Mouse (Mus musculus): Measurements from ENCODE around the gene Thbs3. TPM values are rescaled to one million over a fixed set of nuclear protein-coding genes. Genes with fewer than 3 reads are reported as not detected.

Gene Thbs3
- polyA plus RNA-seq, 1 experiment from 2014 or later, result 1.5 TPM

DNA sequence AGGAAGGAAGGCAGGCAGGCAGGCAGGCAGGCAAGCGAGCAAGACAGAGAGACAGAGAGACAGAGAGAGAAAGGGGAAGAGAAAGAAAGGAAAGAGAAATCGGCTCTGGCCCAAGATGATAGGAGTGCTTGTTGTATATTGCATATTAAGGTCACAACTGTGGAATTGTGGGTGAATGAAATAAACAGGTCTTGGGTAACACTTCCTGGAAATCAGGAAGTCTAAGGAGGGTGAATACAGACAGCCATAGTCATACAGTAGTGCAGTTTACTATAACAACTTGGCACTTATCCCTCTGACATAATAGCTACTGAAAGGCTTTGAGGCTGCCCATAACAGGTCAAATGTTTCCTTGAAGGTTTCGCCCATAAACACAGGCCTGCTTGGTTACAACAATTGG lies 15.1 kb upstream of the Thbs3 start:
- Histone ChIP-seq H3K4me1 (replicated peaks) (peaks cover 33% of the 10 kb centered on the region), H3K4me3 (replicated peaks) (no peak overlapping the region), H3K36me3 (0 out of 2 replicates have a peak, but pooled peaks cover 6% of the 10 kb centered on the region), H3K9ac (no peak overlapping the region), H3K27me3 (peaks cover 14% of the 10 kb centered on the region; the same call in 1 of the 2 replicates), H3K9me3 (replicated peaks) (no peaks in the 10 kb centered on the region), H3K4me2 (no peak overlapping the region), H3K27ac (no peak overlapping the region)
- ATAC-seq (ENCODE audit: low read depth) (no peak), DNase-seq (no peak)
- 41% methylated on average over 3 of the region's 3 CpGs for whole genome bisulfite sequencing (ENCODE audit: insufficient replicate concordance)

DNA sequence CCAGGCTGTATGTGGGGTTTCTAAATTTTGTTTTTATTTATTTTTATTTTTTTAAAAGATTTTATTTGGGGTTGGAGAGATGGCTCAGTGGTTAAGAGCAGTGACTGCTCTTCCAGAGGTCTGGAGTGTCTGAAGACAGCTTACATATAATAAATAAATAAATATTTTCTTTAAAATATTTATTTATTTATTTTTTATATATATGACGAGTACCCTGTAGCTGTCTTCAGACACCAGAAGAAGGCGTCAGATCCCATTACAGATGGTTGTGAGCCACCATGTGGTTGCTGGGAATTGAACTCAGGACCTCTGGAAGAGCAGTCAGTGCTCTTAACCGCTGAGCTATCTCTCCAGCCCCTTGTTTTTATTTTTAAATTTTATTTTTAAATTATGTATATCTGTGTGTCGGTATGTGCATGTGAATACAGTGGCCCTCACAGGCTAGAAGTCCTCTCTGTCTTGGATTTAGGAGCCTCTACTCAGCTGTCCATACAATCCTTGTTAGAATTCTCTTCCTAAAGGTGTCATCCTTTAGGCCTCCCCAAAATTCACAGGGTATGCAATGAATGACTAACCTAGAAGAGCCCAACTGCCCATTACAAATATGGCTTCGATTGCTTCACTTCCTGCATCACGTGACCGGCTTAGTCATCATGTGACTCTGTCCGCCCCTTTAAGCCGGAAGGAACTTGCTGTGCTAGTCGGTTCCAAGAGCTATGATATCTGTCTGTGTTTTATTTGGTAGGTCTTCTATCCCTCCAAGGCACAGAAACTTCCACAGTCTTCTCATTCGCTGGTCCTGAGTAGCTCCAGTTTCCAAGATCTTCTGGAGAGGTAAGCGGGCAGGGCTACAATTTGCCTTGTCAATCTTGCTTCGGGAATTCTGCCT lies 12.5 kb upstream of the Thbs3 start, which contains the start of gene Gba:
Gene Gba (plus strand): TSS at position 676 of the 889 bp plus-strand sequence.
- H3K4me2 ChIP-seq, result peak within 1 kb of the TSS; percentile 81
- H3K27me3 ChIP-seq, result 0 out of 2 replicates have a peak, but pooled peaks cover 6% of the 10 kb centered on the region
- DNase-seq, result peak; percentile 79
- H3K4me1 ChIP-seq (replicated peaks), result peaks cover 12% of the 10 kb centered on the region
- 20% methylated on average over 13 of the region's 13 CpGs for WGBS (ENCODE audit: insufficient replicate concordance)
- peak within 1 kb of the TSS; percentile 60 for H3K27ac ChIP-seq
- H3K9me3 ChIP-seq (replicated peaks), result no peaks in the 10 kb centered on the region
- peak within 1 kb of the TSS; percentile 75 for H3K9ac ChIP-seq
- peak within 1 kb of the TSS; percentile 69 for H3K4me3 ChIP-seq (replicated peaks)
- peaks cover 28% of the 10 kb centered on the region for H3K36me3 ChIP-seq
- ATAC-seq (ENCODE audit: low read depth), result peak; percentile 81

DNA sequence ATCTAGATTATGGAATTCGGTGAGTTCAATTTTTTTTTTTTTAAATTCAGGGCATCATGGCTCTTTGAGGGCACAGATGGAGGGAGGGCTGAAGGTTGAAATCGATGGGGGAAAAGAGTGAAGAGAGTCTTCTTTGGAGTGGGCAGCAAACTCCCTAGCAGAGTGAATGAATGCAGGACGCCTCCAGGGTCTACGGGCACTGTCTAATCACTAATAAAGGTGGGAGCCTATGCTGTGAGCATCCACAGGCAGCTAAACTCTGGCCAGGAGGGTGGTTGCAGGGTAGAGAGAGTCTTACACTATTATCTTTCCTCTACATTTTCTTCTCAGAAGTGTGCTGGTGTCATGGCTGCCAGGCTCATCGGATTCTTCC lies 11.9 kb upstream of the Thbs3 start:
- DNase-seq (no peak), ATAC-seq (ENCODE audit: low read depth) (peak; percentile 30; the same call in 1 of the 2 replicates)
- Histone ChIP-seq H3K4me3 (replicated peaks) (peak overlapping the region; percentile 69), H3K27me3 (0 out of 2 replicates have a peak, but pooled peaks cover 2% of the 10 kb centered on the region), H3K4me2 (peak overlapping the region; percentile 81), H3K36me3 (peaks cover 34% of the 10 kb centered on the region), H3K4me1 (replicated peaks) (peaks cover 12% of the 10 kb centered on the region), H3K9me3 (replicated peaks) (no peaks in the 10 kb centered on the region), H3K9ac (peak overlapping the region; percentile 75), H3K27ac (peak overlapping the region; percentile 60)
- WGBS (ENCODE audit: insufficient replicate concordance), result 26% methylated on average over 5 of the region's 5 CpGs

DNA sequence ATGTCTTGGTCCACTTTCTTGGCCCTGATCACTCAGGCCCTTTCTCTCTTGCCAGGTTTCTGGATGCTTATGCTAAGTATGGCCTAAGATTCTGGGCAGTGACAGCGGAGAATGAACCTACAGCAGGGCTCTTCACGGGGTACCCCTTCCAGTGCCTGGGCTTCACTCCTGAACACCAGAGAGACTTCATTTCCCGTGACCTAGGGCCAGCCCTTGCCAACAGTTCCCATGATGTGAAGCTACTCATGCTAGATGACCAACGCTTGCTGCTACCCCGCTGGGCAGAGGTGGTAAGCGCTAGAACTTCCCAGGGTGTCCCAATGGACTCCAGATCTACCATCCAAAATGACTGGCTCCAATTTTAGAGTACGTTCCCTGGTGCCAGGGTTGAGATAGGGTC lies 8.9 kb upstream of the Thbs3 start:
- H3K36me3 ChIP-seq, result peaks cover 64% of the 10 kb centered on the region
- no peak for ATAC-seq (ENCODE audit: low read depth)
- no peak for DNase-seq

DNA sequence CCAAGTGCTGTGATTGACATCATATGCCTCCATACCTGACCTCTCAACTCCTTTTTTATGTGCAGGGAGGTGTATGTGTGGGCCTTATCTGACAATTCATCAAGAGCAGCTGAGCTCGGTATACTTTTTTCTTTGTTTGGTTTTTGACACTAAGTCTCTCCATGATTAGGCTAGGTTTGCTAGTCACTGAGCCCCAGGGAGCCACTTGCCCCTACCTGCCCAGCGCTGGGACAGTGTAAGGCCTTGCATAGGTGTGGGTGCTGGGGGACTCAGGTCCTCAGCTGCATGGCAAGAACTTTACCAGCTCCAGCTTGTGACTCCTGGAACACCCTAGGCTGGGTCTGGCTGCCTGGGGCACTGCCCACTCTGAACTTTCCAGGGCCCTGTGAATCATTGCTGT lies 8.3 kb upstream of the Thbs3 start:
- Histone ChIP-seq H3K36me3 (peaks cover 64% of the 10 kb centered on the region), H3K4me2 (no peak overlapping the region), H3K4me1 (replicated peaks) (peaks cover 18% of the 10 kb centered on the region), H3K4me3 (replicated peaks) (no peak overlapping the region), H3K9ac (no peak overlapping the region), H3K27ac (no peak overlapping the region), H3K9me3 (replicated peaks) (no peaks in the 10 kb centered on the region), H3K27me3 (no peaks in the 10 kb centered on the region)
- DNase-seq (no peak), ATAC-seq (ENCODE audit: low read depth) (no peak)
- WGBS (ENCODE audit: insufficient replicate concordance), result 64% methylated on average over 2 of the region's 2 CpGs

More for the DNA sequence above, 8.9 kb upstream of the Thbs3 start:
- H3K4me3 ChIP-seq (replicated peaks), result no peak overlapping the region
- no peak overlapping the region for H3K9ac ChIP-seq
- no peaks in the 10 kb centered on the region for H3K27me3 ChIP-seq
- no peak overlapping the region for H3K4me2 ChIP-seq
- H3K9me3 ChIP-seq (replicated peaks), result no peaks in the 10 kb centered on the region
- H3K4me1 ChIP-seq (replicated peaks), result peaks cover 15% of the 10 kb centered on the region
- WGBS (ENCODE audit: insufficient replicate concordance), result 84% methylated on average over 7 of the region's 7 CpGs
- H3K27ac ChIP-seq, result no peak overlapping the region

DNA sequence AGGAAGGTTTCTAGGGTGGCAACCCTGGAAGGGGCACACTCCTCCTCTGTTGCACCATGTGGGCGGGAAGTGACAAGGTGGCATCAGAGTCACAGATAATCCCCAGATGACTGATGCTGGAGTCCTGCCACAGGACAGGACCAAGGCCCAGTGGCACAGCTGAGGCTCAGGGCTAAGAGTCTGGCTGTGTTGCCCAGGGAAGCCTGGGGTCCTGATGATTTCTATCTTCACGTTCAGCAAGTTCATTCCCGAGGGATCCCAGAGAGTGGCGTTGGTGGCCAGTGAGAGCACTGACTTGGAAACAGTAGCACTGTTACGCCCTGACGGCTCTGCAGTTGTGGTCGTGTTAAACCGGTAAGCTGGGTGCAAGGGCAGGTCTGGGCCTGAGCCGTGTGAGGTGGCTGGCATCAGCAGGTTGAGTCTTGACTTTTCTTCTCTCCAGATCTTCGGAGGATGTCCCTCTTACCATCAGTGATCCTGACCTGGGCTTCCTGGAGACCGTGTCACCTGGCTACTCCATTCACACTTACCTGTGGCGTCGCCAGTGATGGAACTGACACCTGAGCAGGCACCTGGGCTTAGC lies 6.8 kb upstream of the Thbs3 start:
- no peaks in the 10 kb centered on the region for H3K27me3 ChIP-seq
- H3K9ac ChIP-seq, result no peak overlapping the region
- no peak overlapping the region for H3K4me2 ChIP-seq
- 82% methylated on average over 13 of the region's 13 CpGs for WGBS (ENCODE audit: insufficient replicate concordance)
- no peak overlapping the region for H3K27ac ChIP-seq
- H3K4me1 ChIP-seq (replicated peaks), result peaks cover 28% of the 10 kb centered on the region
- no peak overlapping the region for H3K4me3 ChIP-seq (replicated peaks)
- no peak for DNase-seq
- peaks cover 64% of the 10 kb centered on the region for H3K36me3 ChIP-seq
- no peaks in the 10 kb centered on the region for H3K9me3 ChIP-seq (replicated peaks)
- ATAC-seq (ENCODE audit: low read depth), result no peak

DNA sequence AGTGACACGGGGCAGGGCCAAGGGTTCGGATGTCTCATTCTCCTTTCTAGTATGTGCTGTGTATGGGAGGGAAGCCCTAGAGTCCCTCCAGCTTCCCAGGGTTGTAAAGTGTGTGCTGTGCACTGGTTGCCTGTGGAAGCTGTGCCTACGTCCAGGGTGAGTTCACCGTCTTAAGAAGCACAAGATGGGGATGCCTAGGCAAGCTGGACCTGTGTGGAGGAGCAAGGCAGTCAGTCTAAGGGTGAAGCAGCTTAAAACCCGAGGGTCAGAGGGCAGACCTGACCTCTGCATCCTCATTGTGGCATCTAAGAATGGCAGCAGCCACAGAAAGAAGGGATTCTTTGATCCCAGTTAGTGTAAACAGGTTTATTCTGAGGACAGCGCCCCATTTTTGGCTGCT lies 6.2 kb upstream of the Thbs3 start:
- Histone ChIP-seq H3K27me3 (no peaks in the 10 kb centered on the region), H3K9me3 (replicated peaks) (no peaks in the 10 kb centered on the region), H3K4me3 (replicated peaks) (no peak overlapping the region), H3K9ac (no peak overlapping the region), H3K36me3 (peaks cover 64% of the 10 kb centered on the region), H3K4me1 (replicated peaks) (peaks cover 26% of the 10 kb centered on the region), H3K27ac (no peak overlapping the region), H3K4me2 (no peak overlapping the region)
- WGBS (ENCODE audit: insufficient replicate concordance), result 87% methylated on average over 6 of the region's 6 CpGs
- no peak for DNase-seq
- ATAC-seq (ENCODE audit: low read depth), result no peak

DNA sequence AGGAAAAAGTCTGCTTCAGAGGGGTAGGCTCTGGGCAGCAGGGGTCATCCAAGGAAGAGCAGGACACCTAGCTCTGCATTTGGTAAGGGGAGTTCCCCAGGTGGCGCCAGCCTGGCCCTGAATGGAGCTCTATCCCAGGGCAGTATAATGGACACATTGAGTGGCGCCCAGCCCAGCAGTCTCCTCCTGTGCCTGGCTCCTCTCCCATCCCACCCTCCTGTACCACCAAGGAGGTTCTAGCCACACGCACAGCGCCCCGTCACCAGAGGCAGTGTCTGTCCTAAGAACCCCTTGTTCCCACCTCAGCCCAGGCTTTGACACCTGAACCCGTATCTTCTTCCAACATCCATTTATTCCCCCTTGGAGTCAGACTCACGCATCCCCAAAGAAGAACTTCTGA lies 5.2 kb upstream of the Thbs3 start:
- Histone ChIP-seq H3K36me3 (peaks cover 58% of the 10 kb centered on the region), H3K4me1 (replicated peaks) (peaks cover 30% of the 10 kb centered on the region), H3K27ac (no peak overlapping the region), H3K27me3 (no peaks in the 10 kb centered on the region), H3K9me3 (replicated peaks) (no peaks in the 10 kb centered on the region), H3K9ac (no peak overlapping the region), H3K4me3 (replicated peaks) (no peak overlapping the region), H3K4me2 (no peak overlapping the region)
- ATAC-seq (ENCODE audit: low read depth), result no peak
- no peak for DNase-seq
- 76% methylated on average over 7 of the region's 7 CpGs for WGBS (ENCODE audit: insufficient replicate concordance)

DNA sequence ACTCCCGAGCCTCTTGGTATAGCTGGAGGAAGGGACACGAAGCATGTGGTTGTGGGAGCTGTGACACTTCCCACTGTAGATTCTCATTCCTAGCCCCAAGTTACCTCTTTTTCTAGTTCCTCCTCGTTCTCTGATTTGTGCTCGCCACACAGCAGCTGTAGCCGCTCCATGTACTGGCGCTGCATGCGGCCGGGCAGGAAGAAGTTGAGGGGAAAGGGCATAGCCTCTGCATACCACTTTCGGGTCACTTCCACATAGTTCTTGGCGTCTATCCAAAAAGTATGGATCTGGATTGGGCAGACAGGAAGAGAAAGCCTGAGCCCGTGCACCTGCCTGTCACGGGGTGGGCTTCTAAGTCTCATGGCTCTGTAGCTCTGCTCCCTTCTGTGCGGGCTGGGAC lies 4.8 kb upstream of the Thbs3 start:
- Histone ChIP-seq H3K9me3 (replicated peaks) (no peaks in the 10 kb centered on the region), H3K4me2 (no peak overlapping the region), H3K36me3 (peaks cover 58% of the 10 kb centered on the region), H3K4me3 (replicated peaks) (no peak overlapping the region), H3K27me3 (peaks cover 2% of the 10 kb centered on the region), H3K9ac (no peak overlapping the region), H3K4me1 (replicated peaks) (peaks cover 34% of the 10 kb centered on the region), H3K27ac (no peak overlapping the region)
- DNase-seq, result no peak
- ATAC-seq (ENCODE audit: low read depth), result no peak
- 72% methylated on average over 13 of the region's 13 CpGs for WGBS (ENCODE audit: insufficient replicate concordance)

DNA sequence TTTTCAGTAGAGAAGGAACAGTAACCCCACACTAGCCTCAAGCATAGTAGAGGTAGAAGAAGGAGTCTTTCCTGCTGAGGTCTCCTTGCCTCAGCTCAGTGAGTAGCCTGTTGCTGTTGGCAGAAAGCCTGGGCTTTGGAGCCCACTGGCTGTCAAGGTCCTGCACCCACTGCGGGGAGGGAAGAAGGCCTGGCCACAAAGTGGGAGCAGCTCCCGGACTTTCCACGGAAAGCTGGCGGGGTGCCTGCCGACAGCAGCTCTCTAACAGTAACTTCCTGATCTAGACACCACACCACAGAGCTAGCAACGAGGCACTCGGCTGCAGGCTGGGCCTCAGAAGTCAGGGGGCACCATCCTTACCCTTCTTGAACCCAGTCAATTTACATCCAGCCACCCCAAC lies 4.2 kb upstream of the Thbs3 start:
- ATAC-seq (ENCODE audit: low read depth) (no peak), DNase-seq (no peak)
- Histone ChIP-seq H3K27me3 (peaks cover 8% of the 10 kb centered on the region), H3K4me1 (replicated peaks) (peaks cover 40% of the 10 kb centered on the region), H3K9ac (no peak overlapping the region), H3K36me3 (peaks cover 54% of the 10 kb centered on the region), H3K27ac (peak overlapping the region; percentile 26; the same call in 1 of the 2 replicates), H3K4me2 (no peak overlapping the region), H3K4me3 (replicated peaks) (no peak overlapping the region), H3K9me3 (replicated peaks) (no peaks in the 10 kb centered on the region)
- 69% methylated on average over 7 of the region's 7 CpGs for whole genome bisulfite sequencing (ENCODE audit: insufficient replicate concordance)

DNA sequence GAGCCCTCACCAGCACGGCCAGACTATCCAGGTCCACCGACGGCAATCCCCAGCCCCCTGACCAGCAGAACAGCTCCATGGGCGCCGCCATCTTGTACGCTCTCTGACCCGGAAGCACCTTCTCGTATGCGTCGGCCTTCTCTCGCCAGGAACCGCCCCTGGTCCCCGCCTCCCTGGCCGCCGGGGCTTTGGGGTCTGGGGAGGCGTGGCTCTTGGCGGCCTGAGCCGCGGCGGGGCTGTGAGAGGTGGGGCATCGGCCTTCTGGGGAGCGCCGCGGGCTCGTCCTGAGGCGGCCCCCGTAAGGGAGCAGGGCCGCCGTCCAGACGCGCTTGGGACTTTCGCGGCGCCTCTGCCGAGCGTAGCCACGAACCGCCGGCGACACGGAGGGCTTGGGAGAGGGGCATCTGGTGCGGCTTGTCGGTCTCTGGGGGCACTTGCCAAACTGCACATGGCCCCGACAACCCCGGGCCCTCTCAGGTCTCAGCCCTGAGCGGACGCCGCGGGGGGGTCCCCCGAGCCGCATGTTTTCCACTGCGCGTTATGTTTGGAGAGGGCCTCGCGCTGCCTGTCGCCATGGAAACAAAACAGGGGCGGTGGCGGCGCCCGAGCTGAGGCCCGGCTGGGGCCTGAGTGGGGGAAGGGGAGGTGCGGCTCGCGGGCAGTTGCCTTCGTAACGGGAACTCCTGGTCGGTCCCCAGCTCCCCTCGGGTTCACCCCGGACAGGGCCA lies 1.0 kb upstream of the Thbs3 start:
- peak overlapping the region; percentile 83 for H3K4me3 ChIP-seq (replicated peaks)
- WGBS (ENCODE audit: insufficient replicate concordance), result under 1% methylated on average over 65 of the region's 69 CpGs
- H3K27ac ChIP-seq, result peak overlapping the region; percentile 71
- DNase-seq (peak; percentile 87), ATAC-seq (ENCODE audit: low read depth) (peak; percentile 89)
- peaks cover 15% of the 10 kb centered on the region for H3K27me3 ChIP-seq
- peak overlapping the region; percentile 80 for H3K9ac ChIP-seq
- H3K4me2 ChIP-seq, result peak overlapping the region; percentile 88
- peaks cover 42% of the 10 kb centered on the region for H3K4me1 ChIP-seq (replicated peaks)
- H3K36me3 ChIP-seq, result peaks cover 21% of the 10 kb centered on the region
- no peaks in the 10 kb centered on the region for H3K9me3 ChIP-seq (replicated peaks)

All from liver, embryonic 13.5 days (tissue).